Mouse (Mus musculus) lung, postnatal 10 days (tissue): ENCODE results near the gene Mrap.

Experiments
- DNase-seq: peaks from one replicate; pipeline ENCODE4 v3.0.0; 2021

Gene Mrap

DNA sequence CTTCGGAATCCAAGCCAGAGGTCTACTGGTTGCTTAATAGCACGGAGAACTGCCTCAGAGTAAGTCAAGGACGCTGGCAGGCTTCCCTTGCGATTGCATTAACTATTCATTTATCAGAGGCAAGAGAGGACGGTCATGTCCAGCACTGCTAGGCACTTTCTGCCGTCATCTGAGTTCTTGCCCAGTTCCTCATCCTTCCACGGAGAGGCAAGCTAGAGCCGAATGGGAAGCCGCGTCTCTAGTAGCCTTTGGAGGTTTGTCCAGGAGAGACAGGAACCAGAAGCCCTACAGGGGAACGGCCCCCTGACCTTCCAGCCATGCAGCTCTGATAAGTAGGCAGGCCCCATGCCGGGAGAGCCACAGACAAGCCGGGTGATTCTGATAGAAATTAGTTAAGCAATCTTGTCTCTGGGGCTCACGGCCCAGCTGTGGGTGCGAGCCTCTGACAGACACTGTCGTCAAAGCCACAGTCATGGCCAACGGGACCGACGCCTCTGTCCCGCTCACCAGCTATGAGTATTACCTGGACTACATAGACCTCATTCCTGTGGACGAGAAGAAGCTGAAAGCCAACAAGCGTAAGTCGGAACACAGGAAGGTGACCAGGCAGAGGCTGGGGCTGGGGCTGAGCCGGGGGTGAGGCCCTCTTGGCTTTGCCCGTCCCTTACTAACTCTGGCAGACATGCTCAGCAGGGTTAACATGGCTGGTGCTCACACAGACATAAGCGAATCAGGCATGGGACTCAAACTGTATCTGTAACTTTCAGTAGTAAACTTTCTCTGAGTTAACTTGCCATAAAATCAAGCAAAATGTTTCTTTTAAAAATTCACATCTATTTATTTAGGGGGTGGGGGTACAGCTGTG is at the start of gene Mrap:
Gene Mrap (plus strand): TSS at position 116 of the 865 bp plus-strand sequence.
- peak; percentile 73 for DNase-seq

DNA sequence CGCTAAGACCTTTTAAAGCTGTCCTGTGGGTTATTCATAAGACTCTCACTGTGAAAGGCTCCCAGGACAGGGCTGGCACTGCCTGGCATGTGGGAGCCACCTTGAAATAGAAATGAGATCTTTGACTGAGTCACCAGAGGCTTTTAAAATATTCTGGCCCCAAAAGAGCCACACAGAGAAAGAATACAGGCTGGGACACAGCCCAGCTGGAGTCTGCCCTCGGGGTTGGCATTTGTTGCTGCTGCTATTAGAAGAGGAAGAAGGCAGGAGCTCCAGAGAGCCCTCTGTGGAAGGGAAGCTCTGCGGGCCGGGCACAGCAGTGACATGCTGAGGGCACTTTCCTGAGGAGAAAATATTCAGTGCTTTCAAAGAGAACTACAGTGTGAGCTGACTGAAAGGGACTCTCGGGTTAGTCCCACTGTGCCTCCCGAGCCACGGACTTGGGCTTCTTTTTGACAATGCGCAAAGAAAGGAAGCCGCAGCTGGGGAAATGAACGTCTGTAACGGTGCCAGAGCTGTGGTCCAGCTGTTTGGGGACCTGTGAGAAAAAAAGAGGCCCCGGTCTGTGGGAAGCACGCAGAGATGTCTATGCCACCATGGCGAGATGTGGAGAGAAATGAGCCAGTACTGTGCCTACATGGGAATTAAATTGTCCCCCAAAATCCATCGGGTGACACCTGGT is 45.2 kb upstream of the Mrap start:
- DNase-seq, result peak; percentile 35

DNA sequence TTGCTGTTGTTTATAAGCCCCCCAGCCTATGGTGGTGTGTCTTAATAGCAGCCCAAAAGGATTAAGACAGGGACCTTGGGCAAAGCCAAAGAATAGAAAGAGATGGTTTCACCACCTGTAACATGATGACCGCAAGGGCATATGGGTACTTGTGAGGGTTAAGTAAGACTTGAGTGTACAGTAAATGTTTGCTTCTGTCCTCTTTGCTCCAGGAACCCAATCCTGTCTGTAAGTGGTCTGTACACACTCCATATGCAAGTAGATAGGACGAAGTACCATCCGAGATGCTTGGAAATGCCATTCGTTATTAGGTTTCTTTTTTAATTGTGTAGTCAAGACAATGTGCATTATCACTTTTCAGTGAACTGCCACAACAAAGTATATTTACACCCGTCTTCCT is 44.4 kb upstream of the Mrap start:
- no peak for DNase-seq

DNA sequence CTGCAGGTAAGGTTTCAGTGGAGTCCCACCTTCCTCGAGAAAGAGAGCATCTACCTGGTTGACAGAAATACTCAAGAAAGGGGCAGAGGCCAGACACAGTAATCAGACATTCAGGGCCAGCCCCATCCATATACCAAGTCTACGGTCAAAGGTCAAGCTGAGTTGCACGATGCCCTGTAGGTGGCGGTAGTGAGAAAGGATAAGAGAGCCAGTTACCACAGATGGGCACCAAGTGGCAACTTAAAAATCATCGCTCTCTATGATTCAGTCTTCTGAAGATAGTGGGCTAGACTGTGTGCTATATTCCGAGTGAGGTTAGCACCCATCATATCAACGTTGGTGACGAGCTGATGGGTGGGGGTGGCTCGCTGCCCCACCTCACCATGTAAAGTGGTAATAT is 43.3 kb upstream of the Mrap start:
- DNase-seq, result peak; percentile 66

DNA sequence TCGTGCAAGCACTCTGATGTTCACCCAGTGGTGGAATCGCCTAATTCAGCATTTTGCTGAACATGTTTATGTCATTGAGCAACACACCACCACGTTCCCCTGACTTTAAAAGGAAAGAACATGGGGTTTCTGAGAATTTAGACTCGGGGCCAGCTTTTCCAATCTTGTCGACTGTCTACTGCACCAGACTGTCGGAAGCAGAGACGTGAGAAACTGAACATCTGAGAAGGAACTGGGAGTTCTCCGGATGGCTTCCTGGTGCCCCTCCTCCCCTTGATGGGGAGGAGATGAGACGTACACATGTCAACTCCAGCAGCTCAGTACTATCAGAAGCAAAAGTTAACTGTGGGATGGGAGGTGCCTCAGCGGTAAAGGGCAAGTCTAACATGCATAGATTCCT is 42.9 kb upstream of the Mrap start:
- peak; percentile 59 for DNase-seq

DNA sequence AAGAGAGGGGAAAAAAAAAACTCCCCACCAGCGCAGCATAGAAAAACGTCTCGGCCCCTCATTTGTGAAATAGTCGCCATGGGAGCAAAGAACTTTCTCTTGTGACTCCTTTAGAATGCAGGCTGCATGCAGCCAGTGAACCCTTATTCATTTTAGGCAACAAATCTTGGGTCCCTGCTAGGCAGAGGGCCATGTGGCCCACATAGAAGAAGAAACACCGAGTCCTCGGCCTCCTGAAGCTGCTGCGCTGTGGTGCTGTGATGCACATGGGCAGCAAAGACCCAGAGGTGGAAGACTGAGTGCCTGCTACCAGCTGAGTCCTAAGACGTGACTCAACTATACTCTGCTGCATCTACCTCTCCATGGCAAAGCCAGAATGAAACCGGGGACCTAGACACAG is 41.7 kb upstream of the Mrap start:
- DNase-seq, result no peak

DNA sequence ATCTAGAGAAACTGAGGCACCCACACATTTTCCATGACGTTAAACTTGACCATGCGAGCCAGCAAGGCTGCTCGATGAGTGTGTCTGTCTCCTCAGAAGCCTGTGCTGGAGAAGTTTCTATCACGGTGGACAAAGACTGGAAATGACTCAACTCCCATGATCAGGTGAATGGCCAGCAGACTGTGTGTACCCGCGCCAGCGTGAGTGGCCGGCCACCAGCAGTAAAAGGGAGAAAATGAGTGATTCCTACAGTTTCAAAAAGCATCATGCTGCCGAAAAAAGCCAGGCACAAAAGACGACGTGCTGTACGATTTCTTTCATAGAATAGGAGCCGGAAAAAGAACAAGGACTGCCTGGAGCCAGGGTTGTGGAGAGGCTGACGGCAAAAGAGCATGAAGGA is 38.6 kb upstream of the Mrap start:
- DNase-seq, result no peak

DNA sequence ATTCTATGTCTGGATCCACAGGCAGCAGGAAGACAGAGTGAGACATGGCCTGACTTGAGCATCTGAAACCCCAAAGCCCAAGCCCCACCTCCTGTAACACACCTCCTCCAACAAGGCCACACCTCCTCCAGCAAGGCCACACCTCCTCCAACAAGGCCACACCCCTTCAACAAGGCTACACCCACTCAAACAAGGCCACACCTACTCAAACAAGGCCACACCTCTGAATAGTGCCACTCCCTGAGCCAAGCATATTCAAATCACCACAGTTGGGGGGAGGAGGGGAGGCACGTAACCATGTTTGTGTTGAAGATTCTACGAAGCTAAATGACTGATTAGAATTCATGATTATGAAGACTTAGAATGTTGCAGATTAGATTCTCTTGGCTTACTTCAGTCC is 36.5 kb upstream of the Mrap start:
- DNase-seq, result no peak

DNA sequence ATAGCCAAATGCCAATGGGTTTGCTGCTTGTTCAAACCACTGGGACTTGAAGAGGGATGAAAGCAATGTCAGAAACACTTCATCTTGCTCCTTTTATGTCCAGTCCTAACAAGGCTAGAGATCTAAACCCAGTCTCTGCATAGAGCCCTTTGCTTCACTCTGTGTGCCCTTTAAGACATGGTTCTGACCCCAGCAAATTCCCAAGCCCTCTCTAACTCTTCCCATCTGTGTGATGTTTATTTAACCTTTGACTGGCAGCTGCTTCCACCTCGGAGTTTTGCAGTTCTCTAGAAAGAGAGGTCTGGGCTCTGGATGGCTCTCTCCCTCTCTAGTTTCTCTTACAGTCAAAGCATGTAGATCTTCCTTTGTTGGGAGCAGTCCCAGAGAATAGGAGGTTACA is 34.4 kb upstream of the Mrap start:
- DNase-seq, result peak; percentile 41

DNA sequence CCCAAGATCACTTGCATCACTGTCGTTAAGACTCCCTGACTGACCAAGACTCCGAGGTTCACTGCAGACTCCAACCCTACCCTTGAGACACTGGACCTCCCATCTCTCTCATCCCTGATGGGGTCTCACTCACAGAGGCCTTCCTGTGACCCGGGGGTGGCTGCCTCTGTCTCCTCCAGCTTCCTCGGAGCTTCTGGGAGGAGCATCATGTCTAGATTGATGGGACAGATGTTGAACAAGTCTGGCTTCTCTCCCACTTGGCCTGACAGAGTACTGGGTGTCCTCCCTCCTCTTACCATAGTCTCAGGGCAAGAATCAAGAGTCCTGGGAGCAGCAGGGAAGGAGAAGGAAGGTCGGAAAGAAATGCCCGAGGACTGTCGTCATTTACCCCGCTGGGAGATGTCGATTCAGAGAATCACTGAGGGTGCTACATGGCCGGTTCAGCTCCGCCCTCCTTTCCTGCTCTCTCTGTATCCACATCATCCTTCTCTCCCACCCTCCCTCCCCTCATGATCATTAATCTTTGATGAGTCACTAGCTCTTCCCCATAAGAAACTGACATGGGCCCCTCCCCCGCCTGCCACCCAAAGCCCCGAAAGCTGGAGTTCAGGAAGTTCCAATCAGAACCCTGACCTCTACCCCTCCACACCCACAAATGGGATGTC is 33.7 kb upstream of the Mrap start:
- DNase-seq, result peak; percentile 72

DNA sequence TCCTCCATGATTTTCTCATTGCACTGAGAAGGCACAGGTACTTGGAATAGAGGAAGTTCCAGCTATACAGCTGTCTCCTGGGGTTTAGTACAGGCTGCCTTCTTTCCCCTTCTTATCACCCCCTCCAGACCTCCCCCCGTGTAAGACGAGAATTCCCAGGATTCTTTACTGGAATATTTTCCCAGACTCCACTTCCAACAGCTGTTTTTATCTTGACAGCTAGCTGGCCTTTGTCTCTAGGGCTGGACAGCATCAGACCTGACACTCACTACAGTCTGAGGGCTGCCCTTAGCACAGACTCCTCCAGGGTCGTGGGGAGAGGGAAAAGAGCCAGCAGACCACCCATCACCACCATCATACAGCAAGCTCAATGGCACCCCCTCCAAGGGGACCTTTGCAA is 31.7 kb upstream of the Mrap start:
- peak; percentile 62 for DNase-seq

DNA sequence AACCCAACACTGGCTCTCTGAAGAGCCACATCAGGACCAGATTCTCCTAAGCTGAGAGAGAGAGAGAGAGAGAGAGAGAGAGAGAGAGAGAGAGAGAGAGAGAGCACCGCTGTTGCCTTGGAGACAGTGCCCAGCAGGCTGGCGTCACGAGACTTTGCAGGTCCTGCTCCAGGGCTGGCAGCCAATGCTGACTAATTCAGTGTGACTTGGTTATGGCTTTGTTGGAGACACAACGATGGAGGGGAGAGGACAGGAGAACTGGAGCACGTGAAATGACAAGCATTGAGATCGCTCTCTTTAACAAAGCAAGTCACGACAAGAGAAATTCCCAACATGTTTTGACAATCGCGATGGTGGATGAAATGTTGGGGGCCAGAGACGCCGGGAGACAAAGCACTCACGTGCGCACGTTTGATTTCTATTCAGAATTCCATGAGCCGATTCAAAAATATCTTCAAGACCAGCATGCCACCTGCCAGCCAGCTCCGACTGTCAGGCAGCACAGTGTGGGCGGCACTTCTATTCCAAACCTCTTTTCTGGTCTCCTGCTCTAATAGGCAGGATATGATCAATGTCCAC is 28.2 kb upstream of the Mrap start:
- peak; percentile 62 for DNase-seq

DNA sequence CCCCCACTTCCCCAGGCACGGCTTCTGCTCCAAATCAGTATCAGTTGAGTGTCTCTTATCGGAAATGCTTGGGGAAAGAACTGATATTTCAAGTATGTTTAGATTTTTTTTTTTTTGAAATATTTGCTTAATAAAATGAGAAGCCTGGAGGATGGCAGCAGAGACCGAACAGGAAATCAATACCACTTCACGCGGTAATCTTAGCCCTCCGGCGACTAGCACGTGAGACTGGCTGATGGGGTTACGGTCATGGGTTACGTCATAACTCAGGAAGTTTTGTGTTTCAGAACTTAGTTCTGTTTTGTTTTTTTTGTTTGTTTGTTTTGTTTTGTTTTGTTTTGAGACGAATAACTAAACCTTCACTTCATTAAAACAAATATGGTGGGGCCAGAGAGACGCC is 27.7 kb upstream of the Mrap start:
- DNase-seq, result no peak

DNA sequence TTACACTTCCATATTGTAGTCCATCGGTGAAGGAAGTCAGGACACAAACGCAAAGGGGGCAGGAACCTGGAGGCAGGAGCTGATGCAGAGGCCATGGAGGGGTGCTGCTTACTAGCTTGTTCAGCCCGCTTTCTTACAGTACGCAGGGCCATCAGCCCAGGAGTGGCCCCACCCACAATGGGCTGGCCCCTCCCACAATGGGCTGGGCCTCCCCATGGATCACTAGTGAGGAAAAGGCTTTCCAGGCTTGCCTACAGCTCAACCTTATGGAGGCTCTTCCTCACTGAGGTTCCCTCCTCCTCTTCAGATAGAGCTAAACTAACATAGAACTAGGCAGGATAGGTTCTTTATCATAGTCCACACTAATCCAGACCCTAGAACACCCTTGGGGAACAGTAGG is 14.0 kb upstream of the Mrap start:
- no peak for DNase-seq

DNA sequence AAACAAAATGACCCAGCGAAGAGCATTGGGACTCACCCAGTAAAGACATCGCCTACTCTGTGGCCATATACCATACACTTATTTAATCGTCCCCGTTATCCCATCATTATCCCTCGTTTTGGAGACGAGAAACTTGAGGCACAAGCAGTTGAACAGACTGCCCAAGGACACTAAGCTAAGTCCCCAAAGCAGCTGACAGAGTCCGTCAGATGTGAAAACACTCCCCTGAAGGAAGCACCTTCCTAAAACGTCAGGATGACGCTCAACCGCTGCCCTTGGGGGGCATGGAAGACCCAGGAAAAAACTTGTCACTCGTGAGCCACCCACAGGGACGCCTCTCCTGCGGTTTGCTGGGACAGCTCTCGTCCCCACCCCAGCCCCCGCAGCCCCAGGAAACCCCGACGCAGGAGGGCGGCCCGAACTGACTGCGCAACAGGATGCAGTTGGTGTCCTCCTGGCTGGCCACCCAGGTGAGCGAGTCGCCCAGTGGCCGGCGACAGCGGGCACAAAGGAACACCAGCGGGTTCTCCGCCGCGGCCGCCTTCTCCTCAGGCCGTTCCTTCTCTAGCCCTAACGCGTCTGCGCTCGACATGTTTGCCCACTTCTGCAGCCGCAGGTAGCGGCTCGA is 11.3 kb upstream of the Mrap start:
- no peak for DNase-seq

DNA sequence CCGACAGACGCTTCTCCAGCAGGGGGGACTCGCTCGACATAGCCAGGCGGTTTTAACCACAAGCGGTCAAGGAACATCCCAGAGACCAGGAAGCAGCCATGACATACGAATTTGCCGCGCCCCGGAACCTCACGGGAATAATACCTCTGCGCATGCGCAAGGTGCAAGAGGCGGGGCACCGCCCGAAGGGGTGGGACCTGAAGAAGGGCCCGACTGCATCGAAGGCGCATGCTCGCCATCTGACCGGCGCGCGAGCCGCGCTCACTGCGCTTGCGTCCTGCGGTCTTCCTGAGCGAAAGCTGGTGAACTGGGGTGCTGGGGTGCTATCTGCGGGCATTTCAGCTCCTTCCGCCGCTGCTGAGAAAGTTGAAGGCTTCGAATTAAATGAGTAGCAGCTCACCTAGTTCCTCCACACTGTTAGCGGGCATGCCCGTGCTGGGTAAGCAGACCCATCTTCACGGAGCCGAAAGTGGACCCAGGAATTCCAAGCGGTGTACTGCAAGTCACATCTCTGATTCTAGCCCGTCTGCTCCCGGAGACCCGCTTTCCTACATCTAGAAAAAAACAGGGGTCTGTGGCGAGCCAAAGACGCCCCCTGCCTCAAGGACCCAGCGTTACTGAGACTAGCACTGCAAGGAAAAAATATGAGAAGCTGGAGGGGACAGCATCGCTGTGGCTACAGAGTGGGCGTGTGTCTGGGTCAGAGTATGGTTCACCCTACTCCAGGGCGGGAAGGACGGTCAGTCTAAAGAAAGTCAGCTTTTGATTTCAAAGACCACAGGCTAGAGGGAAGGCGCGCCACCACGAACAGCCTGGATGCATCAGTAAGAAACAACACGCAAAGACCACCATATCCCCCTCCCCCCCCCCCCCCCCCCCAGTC is 10.5 kb upstream of the Mrap start, which contains the start of gene Mis18a:
Gene Mis18a (minus strand): TSS at position 172 of the 883 bp plus-strand sequence.
- peak; percentile 96 for DNase-seq

DNA sequence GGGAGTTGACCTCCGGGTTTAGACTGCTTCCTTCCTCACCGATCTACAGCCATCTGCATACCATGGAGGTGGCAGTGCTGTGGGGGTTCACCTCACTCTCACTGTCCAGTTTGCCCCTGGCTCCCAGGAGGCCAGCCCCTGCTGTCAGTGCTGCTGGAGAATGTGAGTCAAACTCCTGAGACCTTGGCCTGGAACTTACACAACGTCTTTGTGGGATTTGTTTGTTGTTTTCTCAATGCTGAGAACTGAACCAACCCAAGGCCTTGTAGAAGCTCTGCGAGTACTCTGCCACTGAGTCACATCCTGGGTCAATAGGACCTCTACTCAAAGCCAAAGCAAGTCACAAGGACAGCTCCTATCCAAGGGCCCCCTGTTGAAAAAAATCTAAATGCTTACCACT is 2.4 kb upstream of the Mrap start:
- no peak for DNase-seq

DNA sequence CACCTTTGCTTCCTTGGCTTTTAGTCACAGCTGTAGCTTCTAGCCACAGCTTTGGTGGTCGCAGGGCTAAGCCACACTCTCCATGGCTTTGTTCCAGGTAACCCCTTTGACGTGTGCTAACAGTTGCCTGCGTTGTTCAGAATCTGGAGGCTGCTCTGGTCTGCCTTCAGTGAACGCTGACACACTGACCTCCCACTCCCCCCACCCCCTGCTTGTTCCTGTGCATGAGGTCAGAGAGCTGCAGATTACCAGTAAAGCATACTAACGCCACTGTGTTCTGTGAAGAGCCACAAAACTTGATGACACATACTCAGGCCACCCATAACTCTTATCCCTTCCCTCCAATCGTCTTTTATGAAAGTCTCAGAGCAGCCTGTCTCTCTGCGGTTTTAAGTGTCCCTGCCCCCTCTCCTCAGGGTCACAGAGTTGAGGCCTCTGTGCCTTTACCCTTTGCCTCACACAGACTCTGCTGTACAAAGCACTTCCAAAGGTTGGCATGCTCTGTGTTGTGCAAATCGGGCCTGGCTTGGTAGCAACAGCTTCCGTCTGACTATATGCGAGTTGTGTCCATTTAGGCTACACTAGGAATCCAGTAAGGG is 1.2 kb upstream of the Mrap start:
- DNase-seq, result no peak

DNA sequence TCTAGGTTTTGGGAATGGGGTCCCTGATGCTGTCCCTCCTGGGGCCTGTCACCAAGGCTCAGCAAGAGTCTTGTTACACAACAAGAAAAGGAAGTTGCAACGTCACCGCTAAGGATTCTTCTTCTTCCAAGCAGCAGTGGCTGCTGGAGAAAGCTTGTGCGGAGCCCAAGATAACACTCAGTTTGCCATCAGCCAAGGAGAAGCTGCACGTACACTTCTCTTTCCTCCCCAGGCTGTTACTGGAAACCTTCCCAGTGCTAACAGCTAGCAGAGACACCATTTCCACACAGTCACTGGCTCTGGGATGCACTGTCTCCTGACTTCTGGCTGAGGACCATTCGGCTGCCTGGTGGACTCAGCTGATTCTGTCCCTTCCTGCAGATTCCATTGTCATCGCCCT is 9.1 kb downstream of the Mrap start:
- peak; percentile 23 for DNase-seq

DNA sequence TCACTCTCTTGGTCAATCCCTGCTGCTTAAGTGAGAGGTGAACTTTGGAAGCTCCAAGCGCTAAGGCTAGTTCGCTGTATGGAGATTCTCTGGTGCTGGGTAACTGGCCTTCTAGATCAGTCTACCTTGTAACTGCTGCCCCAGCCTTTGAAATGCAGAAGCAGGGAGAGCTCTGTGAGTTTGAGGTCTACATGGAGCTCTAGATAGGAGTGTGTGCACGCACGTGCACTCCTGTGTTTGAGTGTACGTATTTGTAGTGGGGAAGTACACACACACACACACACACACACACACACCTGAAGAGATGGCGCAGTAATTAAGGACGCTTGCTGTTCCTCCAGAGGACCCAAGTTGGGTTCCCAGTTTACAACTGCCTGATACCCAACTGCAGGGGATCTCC is 10.2 kb downstream of the Mrap start:
- DNase-seq, result no peak

DNA sequence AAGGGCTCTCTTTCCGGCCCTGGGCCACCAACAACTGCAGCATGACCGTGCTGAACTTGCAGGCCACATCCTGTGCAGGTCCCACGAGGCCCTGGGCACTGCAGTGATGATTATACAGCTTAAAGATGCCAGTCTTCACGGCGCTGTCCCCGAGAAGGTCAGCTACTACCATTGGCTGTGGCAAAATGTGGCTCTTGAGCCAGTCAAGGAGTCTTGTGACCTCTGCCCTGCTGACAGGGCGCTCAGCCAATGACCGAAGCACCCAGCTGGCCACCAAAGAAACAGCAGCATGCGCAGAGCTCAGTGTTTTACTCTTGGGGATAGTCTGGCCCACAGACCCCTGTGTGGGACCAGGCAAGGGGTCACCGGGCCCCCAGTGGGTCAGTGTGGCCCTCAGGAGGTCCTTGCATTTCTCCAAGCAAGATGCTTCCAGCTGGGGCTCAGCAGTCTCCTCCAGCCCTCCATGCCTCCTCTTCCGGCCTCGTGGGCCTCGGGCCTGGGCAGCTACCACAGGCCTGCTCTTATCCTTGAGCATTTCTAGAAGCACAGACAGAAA is 15.5 kb downstream of the Mrap start:
- no peak for DNase-seq
